Mouse (Mus musculus) liver, embryonic 11.5 days (tissue): ENCODE results near the gene Bri3bp. TPM values are rescaled to one million over a fixed set of nuclear protein-coding genes. Genes with fewer than 3 reads are reported as not detected.
A peak's percentile ranks its signal among the peaks of the same experiment; 100 is the strongest.

Experiments
- ATAC-seq: fragments of 200-750 bp; cut with Nextera tagmentation; replicated peaks from 2 replicates; pipeline ENCODE4 v1.8.0; 2017; ENCODE audit warnings: moderate number of reproducible peaks, mild to moderate bottlenecking, moderate TSS enrichment, moderate library complexity; ENCODE audit not compliant: low FRiP score
- DNase-seq: peaks from one replicate; pipeline ENCODE4 v3.0.0-alpha.2; 2017; ENCODE audit warnings: low spot score
- H3K27ac ChIP-seq: fragments of 300-500 bp; sonication (generic); 2 replicates; pipeline ENCODE4 v1.5.1; 2014; ENCODE audit warnings: mild to moderate bottlenecking, low read depth, low read length, control low read depth
- H3K27me3 ChIP-seq: fragments of 300-500 bp; sonication (generic); replicated peaks from 2 replicates; pipeline ENCODE4 v1.6.1; 2014; ENCODE audit warnings: low read length, mixed read lengths; ENCODE audit not compliant: control insufficient read depth, insufficient read depth
- H3K36me3 ChIP-seq: fragments of 300-500 bp; sonication (generic); 2 replicates; pipeline ENCODE4 v1.6.1; 2014; ENCODE audit warnings: mild to moderate bottlenecking, low read length, moderate library complexity, mixed read lengths; ENCODE audit not compliant: control insufficient read depth, insufficient read depth
- H3K4me1 ChIP-seq: fragments of 300-500 bp; sonication (generic); replicated peaks from 2 replicates; pipeline ENCODE4 v1.6.1; 2014; ENCODE audit warnings: low read length, mixed read lengths; ENCODE audit not compliant: control insufficient read depth, insufficient read depth
- H3K4me2 ChIP-seq: fragments of 300-500 bp; sonication (generic); 2 replicates; pipeline ENCODE4 v1.6.1; 2014; ENCODE audit warnings: mild to moderate bottlenecking, control low read depth, moderate library complexity
- H3K4me3 ChIP-seq: fragments of 300-500 bp; sonication (generic); 2 replicates; pipeline ENCODE4 v1.5.1; 2014; ENCODE audit warnings: low read depth, low read length, control low read depth
- H3K9ac ChIP-seq: fragments of 300-500 bp; sonication (generic); 2 replicates; pipeline ENCODE4 v1.6.1; 2014; ENCODE audit warnings: low read depth, low read length, control low read depth
- H3K9me3 ChIP-seq: fragments of 300-500 bp; sonication (generic); 2 replicates; pipeline ENCODE4 v1.6.1; 2016; ENCODE audit warnings: low read length, inconsistent platforms, mixed read lengths; ENCODE audit not compliant: control insufficient read depth
- WGBS: fragments of 180-500 bp; shearing (Covaris S2); extraction: QIAGEN DNeasy Blood & Tissue Kit; methylation state at CpG from one replicate; pipeline ENCODE4 v1.1.7; 2014; 5-methylcytosine and 5-hydroxymethylcytosine counted together
- polyA plus RNA-seq: library from polyadenylated mRNA; unstranded; fragments of >200 nt; fragmentation: Nextera tagmentation; extraction: Ambion mirVana; gene quantifications from 2 replicates; pipeline ENCODE4 v1.2.1, GENCODE M21; 2014

Bri3bp gene
- polyA plus RNA-seq, 1 experiment from 2014 or later: 67.9 TPM

- DNase-seq: no peak
- Histone ChIP-seq H3K9me3 (no peaks in the 10 kb centered on the region), H3K4me3 (peak overlapping the region; percentile 21; the same call in 1 of the 2 replicates), H3K36me3 (no peaks in the 10 kb centered on the region), H3K27me3 (no peaks in the 10 kb centered on the region), H3K4me2 (peak overlapping the region; percentile 45), H3K4me1 (peaks cover 11% of the 10 kb centered on the region), H3K9ac (no peak overlapping the region; the same call in 1 of the 2 replicates), H3K27ac (0 out of 2 replicates have a peak overlapping the region, but pooled peaks have one; percentile 32)
- WGBS: 51% methylated on average over 10 of the region's 10 CpGs
- ATAC-seq: no peak
Measured at GRCm38 (mm10) chr5:125402476-125402875, 38.9 kb upstream of the Bri3bp start.

GRCm38 (mm10) chr5:125402991-125403390, 38.4 kb upstream of the Bri3bp start:
- WGBS: 45% methylated on average over 6 of the region's 6 CpGs
- Histone ChIP-seq H3K27me3 (no peaks in the 10 kb centered on the region), H3K27ac (0 out of 2 replicates have a peak overlapping the region, but pooled peaks have one; percentile 32), H3K4me3 (peak overlapping the region; percentile 21; the same call in 1 of the 2 replicates), H3K9me3 (no peaks in the 10 kb centered on the region), H3K36me3 (no peaks in the 10 kb centered on the region), H3K4me2 (peak overlapping the region; percentile 45), H3K4me1 (peaks cover 13% of the 10 kb centered on the region), H3K9ac (no peak overlapping the region; the same call in 1 of the 2 replicates)
- no peak for DNase-seq
- no peak for ATAC-seq

- 16% methylated on average over 31 of the region's 31 CpGs for WGBS
- ATAC-seq: 0 out of 2 replicates have a peak, but pooled peaks have one; percentile 23
- H3K4me3 ChIP-seq: peak overlapping the region; percentile 71
Measured at GRCm38 (mm10) chr5:125403481-125404465, 37.6 kb upstream of the Bri3bp start.

GRCm38 (mm10) chr5:125404536-125404902, 36.8 kb upstream of the Bri3bp start:
- H3K4me1 ChIP-seq: peaks cover 20% of the 10 kb centered on the region
- peak overlapping the region; percentile 84 for H3K27ac ChIP-seq
- DNase-seq (no peak), ATAC-seq (no peak)
- no peaks in the 10 kb centered on the region for H3K36me3 ChIP-seq
- H3K9me3 ChIP-seq: no peaks in the 10 kb centered on the region
- H3K4me2 ChIP-seq: peak overlapping the region; percentile 96
- H3K27me3 ChIP-seq: no peaks in the 10 kb centered on the region
- peak overlapping the region; percentile 81 for H3K9ac ChIP-seq
- 2% methylated on average over 7 of the region's 7 CpGs for WGBS
- H3K4me3 ChIP-seq: peak overlapping the region; percentile 71

More at GRCm38 (mm10) chr5:125403481-125404465, 37.6 kb upstream of the Bri3bp start:
- Histone ChIP-seq H3K36me3 (no peaks in the 10 kb centered on the region), H3K9ac (peak overlapping the region; percentile 58), H3K4me1 (peaks cover 20% of the 10 kb centered on the region), H3K9me3 (no peaks in the 10 kb centered on the region), H3K27me3 (no peaks in the 10 kb centered on the region), H3K4me2 (peak overlapping the region; percentile 96), H3K27ac (no peak overlapping the region)
- DNase-seq: peak; percentile 82

DNA sequence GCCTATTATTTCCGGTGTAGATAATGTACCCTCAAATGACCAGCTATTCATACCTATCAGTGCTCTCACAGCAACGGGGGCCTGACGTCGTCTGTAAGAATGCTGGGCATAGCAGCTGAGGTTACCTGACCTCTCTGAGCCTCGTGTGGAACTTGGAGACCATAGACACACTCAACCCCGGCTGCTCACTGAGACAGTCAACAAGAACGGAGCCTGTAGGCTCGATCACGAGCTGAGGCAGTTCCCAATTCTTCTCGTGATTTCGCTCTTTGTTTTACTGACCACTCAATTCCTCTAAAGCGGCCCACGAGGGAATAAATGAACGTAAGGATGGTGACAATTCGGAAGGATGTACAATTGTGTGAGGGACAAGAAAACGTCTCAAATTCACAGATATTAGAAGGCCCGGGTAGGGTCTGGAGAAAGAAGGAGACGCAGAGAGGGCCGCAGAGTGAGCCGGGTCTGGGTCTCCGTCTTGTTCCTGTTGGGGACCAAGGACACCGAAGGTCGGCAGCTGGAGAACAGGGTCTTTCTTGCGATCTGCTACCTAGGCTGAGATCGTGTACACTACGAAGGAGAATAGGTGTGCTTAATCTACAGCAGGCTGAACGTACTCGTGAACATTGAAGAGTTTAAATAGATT, 36.3 kb upstream of the Bri3bp start:
- H3K27me3 ChIP-seq: no peaks in the 10 kb centered on the region
- peak overlapping the region; percentile 71 for H3K4me3 ChIP-seq
- H3K27ac ChIP-seq: peak overlapping the region; percentile 84
- ATAC-seq: peak; percentile 44
- peak; percentile 82 for DNase-seq
- H3K4me2 ChIP-seq: peak overlapping the region; percentile 96
- no peaks in the 10 kb centered on the region for H3K36me3 ChIP-seq
- no peaks in the 10 kb centered on the region for H3K9me3 ChIP-seq
- WGBS: under 1% methylated on average over 28 of the region's 28 CpGs
- peaks cover 25% of the 10 kb centered on the region for H3K4me1 ChIP-seq
- peak overlapping the region; percentile 81 for H3K9ac ChIP-seq

- Histone ChIP-seq H3K27ac (peak overlapping the region; percentile 84), H3K27me3 (no peaks in the 10 kb centered on the region), H3K36me3 (no peaks in the 10 kb centered on the region), H3K4me1 (peaks cover 25% of the 10 kb centered on the region), H3K4me3 (peak overlapping the region; percentile 71), H3K9me3 (no peaks in the 10 kb centered on the region), H3K4me2 (peak overlapping the region; percentile 96), H3K9ac (peak overlapping the region; percentile 81)
- ATAC-seq (peak; percentile 51), DNase-seq (peak; percentile 90)
- under 1% methylated on average over 31 of the region's 31 CpGs for WGBS
Measured at GRCm38 (mm10) chr5:125405546-125406248, 35.7 kb upstream of the Bri3bp start.

DNA sequence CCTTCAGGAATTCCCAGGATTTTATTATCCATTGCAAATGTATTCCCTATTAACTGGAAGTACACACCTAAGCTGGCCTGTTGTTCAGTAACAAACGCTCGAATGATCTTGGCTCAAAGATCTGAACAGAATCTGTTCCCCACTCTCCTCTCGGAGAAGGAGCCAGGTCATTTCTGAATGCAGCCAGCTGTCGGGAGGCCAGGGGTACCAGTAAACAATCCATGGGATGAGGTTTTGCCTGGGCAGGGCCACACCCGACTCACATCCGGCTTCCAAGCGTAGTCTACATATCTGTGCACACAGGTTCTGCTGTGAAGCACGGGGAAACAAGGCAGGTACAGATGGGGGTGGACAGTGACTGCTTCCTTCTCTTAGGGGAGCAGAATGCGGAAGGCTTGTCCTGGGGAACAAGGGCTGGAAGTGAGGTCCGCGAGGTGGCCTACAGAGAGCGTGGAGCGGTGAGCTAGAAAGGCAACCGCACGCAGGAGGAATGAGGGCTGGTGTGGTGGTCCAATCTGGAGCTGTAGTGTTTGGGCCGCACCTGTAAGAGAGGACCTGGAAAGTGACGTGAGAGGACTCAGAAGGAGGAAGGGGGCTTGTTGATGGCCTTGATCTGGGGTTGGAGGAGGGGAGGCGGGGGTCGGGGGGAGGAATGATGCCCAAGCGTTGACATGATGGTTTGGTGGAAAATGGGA, 34.9 kb upstream of the Bri3bp start:
- Histone ChIP-seq H3K27me3 (no peaks in the 10 kb centered on the region), H3K9ac (peak overlapping the region; percentile 67), H3K4me2 (peak overlapping the region; percentile 96), H3K4me3 (peak overlapping the region; percentile 71), H3K27ac (peak overlapping the region; percentile 17), H3K36me3 (no peaks in the 10 kb centered on the region), H3K4me1 (peaks cover 25% of the 10 kb centered on the region), H3K9me3 (no peaks in the 10 kb centered on the region)
- 3% methylated on average over 20 of the region's 20 CpGs for WGBS
- ATAC-seq (peak; percentile 21; the same call in 1 of the 2 replicates), DNase-seq (peak; percentile 76)
